ENCODE assay signal across 8 mouse cellular contexts in genomic region chr4:88017452-88018350, GRCm38 (mm10). TPM values are rescaled to one million over a fixed set of nuclear protein-coding genes. Genes with fewer than 3 reads are reported as not detected.
DNase-seq lines count a peak whose midpoint lies in the region; ATAC-seq and TF ChIP-seq lines count a peak whose summit lies in the region.

No protein-coding gene starts in this region.

- H3K9me3 ChIP-seq in forebrain, embryonic 14.5 days (replicated peaks; ENCODE audit: control insufficient read depth, low read length): no peaks in the 10 kb centered on the region
- H3K9me3 ChIP-seq in kidney, postnatal 0 days (replicated peaks; ENCODE audit: low read length): no peaks in the 10 kb centered on the region
- no peaks in the 10 kb centered on the region for H3K9me3 ChIP-seq in midbrain, embryonic 15.5 days

- no peak for TF ChIP-seq CTCF in kidney, postnatal 0 days (IDR thresholded peaks at IDR 0.05; ENCODE audit: low read depth)

- intact Hi-C loops in heart, postnatal 36 days (cut with DNase I): no loop called here

- H3K9ac ChIP-seq in forebrain, embryonic 14.5 days (ENCODE audit: low read length): peak overlapping the region; percentile 41
- no peak overlapping the region for H3K9ac ChIP-seq in kidney, postnatal 0 days (ENCODE audit: low read depth, low read length)
- H3K9ac ChIP-seq in midbrain, embryonic 15.5 days: no peak overlapping the region

- peak; percentile 78 for ATAC-seq in forebrain, embryonic 14.5 days
- no peak; the same call in 1 of the 2 replicates for ATAC-seq in kidney, postnatal 0 days (replicated peaks; ENCODE audit: low FRiP score, low read depth)
- ATAC-seq in midbrain, embryonic 15.5 days (replicated peaks): peak; percentile 68

- peak; percentile 31 for DNase-seq in heart, adult 11 months
- DNase-seq in heart, postnatal 36 days: no peak
- DNase-seq in forebrain, embryonic 14.5 days (ENCODE audit: low spot score): peak; percentile 74
- DNase-seq in kidney, postnatal 0 days (ENCODE audit: low spot score): peak; percentile 51
- DNase-seq in right cerebral cortex, adult 2 months (ENCODE audit: low spot score in 2 of 2): no peak
- DNase-seq in testis, postnatal 10 days (ENCODE audit: low spot score): no peak
- DNase-seq in cerebellum, adult 11-12 months: no peak

- peak overlapping the region; percentile 44 for H3K4me2 ChIP-seq in forebrain, embryonic 14.5 days (ENCODE audit: low read length)
- H3K4me2 ChIP-seq in kidney, postnatal 0 days (ENCODE audit: low read length): peak overlapping the region; percentile 50
- peak overlapping the region; percentile 24 for H3K4me2 ChIP-seq in midbrain, embryonic 15.5 days

- H3K27ac ChIP-seq in forebrain, embryonic 14.5 days (ENCODE audit: low read depth, low read length): peak overlapping the region; percentile 59; the same call in 1 of the 2 replicates
- H3K27ac ChIP-seq in kidney, postnatal 0 days: peak overlapping the region; percentile 78
- H3K27ac ChIP-seq in midbrain, embryonic 15.5 days: no peak overlapping the region

- no peaks in the 10 kb centered on the region for H3K27me3 ChIP-seq in forebrain, embryonic 14.5 days (replicated peaks; ENCODE audit: control insufficient read depth, insufficient read depth, low read length)
- no peaks in the 10 kb centered on the region for H3K27me3 ChIP-seq in kidney, postnatal 0 days (ENCODE audit: insufficient read depth, low read length)
- H3K27me3 ChIP-seq in midbrain, embryonic 15.5 days (replicated peaks): no peaks in the 10 kb centered on the region

- peaks cover 6% of the 10 kb centered on the region; the same call in 1 of the 2 replicates for H3K36me3 ChIP-seq in forebrain, embryonic 14.5 days (ENCODE audit: control insufficient read depth, insufficient read depth, low read length)
- H3K36me3 ChIP-seq in kidney, postnatal 0 days (ENCODE audit: insufficient read depth, low read length): no peaks in the 10 kb centered on the region
- H3K36me3 ChIP-seq in midbrain, embryonic 15.5 days (replicated peaks): no peaks in the 10 kb centered on the region

- peak overlapping the region; percentile 18 for H3K4me3 ChIP-seq in forebrain, embryonic 14.5 days (ENCODE audit: low read depth, low read length)
- no peak overlapping the region for H3K4me3 ChIP-seq in kidney, postnatal 0 days (replicated peaks; ENCODE audit: low read depth, low read length)
- no peak overlapping the region for H3K4me3 ChIP-seq in midbrain, embryonic 15.5 days

- WGBS in forebrain, embryonic 14.5 days: 5% methylated on average over 18 of the region's 18 CpGs
- 29% methylated on average over 18 of the region's 18 CpGs for WGBS in kidney, postnatal 0 days
- 25% methylated on average over 18 of the region's 18 CpGs for WGBS in midbrain, embryonic 15.5 days

- H3K4me1 ChIP-seq in forebrain, embryonic 14.5 days (ENCODE audit: control insufficient read depth, insufficient read depth, low read length): peaks cover 57% of the 10 kb centered on the region
- H3K4me1 ChIP-seq in kidney, postnatal 0 days (replicated peaks; ENCODE audit: insufficient read depth, low read length): 0 out of 2 replicates have a peak, but pooled peaks cover 4% of the 10 kb centered on the region
- H3K4me1 ChIP-seq in midbrain, embryonic 15.5 days: peaks cover 55% of the 10 kb centered on the region

RNA-seq across cellular contexts. Expression of gene Mllt3, which starts 15.5 kb away (rescaled TPM):
- 10 to 100 TPM; 10.5 to 14.9 TPM for total RNA-seq in heart, postnatal 36 days (2021)
- polyA plus RNA-seq in forebrain, embryonic 14.5 days (2014; fragmentation: Nextera tagmentation; extraction: Ambion mirVana): 95.2 and 108 TPM in 2 replicates
- polyA plus RNA-seq in kidney, postnatal 0 days (2015; fragmentation: Nextera tagmentation; extraction: Ambion mirVana): 28.7 and 28.9 TPM in 2 replicates
- polyA plus RNA-seq in midbrain, embryonic 15.5 days (2015; fragmentation: Nextera tagmentation; extraction: Ambion mirVana): 95.2 and 96.6 TPM in 2 replicates

Comparison
In these comparisons a context has a peak if more than half of its experiments do, and no peak if none do; other contexts are left out.
1. DNase-seq: peak in heart, adult 11 months (single experiment), forebrain, embryonic 14.5 days (single experiment) and kidney, postnatal 0 days (single experiment); none in heart, postnatal 36 days (0 of 2), right cerebral cortex, adult 2 months (0 of 2), testis, postnatal 10 days (single experiment) and cerebellum, adult 11-12 months (single experiment).
2. Peak in every context shown above with its lines, with median percentiles within 50 percentile points of each other: H3K4me2 ChIP-seq.